ENCODE assay signal across 22 mouse cellular contexts in genomic region chr2:129233218-129233617, GRCm38 (mm10). TPM values are rescaled to one million over a fixed set of nuclear protein-coding genes. Genes with fewer than 3 reads are reported as not detected.
DNase-seq lines count a peak whose midpoint lies in the region; ATAC-seq and TF ChIP-seq lines count a peak whose summit lies in the region.
"Had no signal": no experiment of that assay in that cellular context is flagged by ENCODE, and none has a peak within 500 bp of the region (broad histone marks: within the 10 kb centered on the region; RNA-seq: fewer than 3 reads in every experiment).

No protein-coding gene starts in this region.

- no peak overlapping the region for H3K27ac ChIP-seq in lung, postnatal 0 days (ENCODE audit: low read length)
- H3K27ac ChIP-seq in liver, embryonic 13.5 days: peak overlapping the region; percentile 94
- no peak overlapping the region for H3K27ac ChIP-seq in cerebellum, adult 2 months (ENCODE audit: insufficient read depth, low read length)
- H3K27ac ChIP-seq: embryonic facial prominence, embryonic 13.5 days; midbrain, embryonic 15.5 days; neural tube, embryonic 15.5 days had no signal

- TF ChIP-seq POLR2A in cerebellum, adult 2 months (IDR thresholded peaks at IDR 0.05; ENCODE audit: borderline replicate concordance, insufficient read depth, low read length): no peak

- ATAC-seq in lung, postnatal 0 days: no peak
- no peak for ATAC-seq in liver, embryonic 13.5 days (ENCODE audit: low read depth)
- ATAC-seq: CD4-positive, CD25-positive, alpha-beta regulatory T cell, adult 4 months; hindbrain, embryonic 16.5 days; midbrain, embryonic 15.5 days had no signal

- H3K4me1 ChIP-seq in lung, postnatal 0 days (ENCODE audit: insufficient read depth, low read depth, low read length): no peaks in the 10 kb centered on the region
- H3K4me1 ChIP-seq in liver, embryonic 13.5 days (replicated peaks): peaks cover 80% of the 10 kb centered on the region
- H3K4me1 ChIP-seq in cerebellum, adult 2 months (ENCODE audit: control insufficient read depth, insufficient read depth, low read length): peaks cover 10% of the 10 kb centered on the region; the same call in 1 of the 2 replicates
- H3K4me1 ChIP-seq: embryonic facial prominence, embryonic 13.5 days; midbrain, embryonic 15.5 days; neural tube, embryonic 15.5 days had no signal

- H3K9me3 ChIP-seq in lung, postnatal 0 days (ENCODE audit: low read length): no peaks in the 10 kb centered on the region
- no peaks in the 10 kb centered on the region for H3K9me3 ChIP-seq in liver, embryonic 13.5 days (replicated peaks)
- H3K9me3 ChIP-seq: embryonic facial prominence, embryonic 13.5 days; limb, embryonic 15.5 days; midbrain, embryonic 15.5 days; neural tube, embryonic 15.5 days had no signal

- no peak overlapping the region for H3K4me3 ChIP-seq in lung, postnatal 0 days (ENCODE audit: low read depth, low read length)
- peak overlapping the region; percentile 43 for H3K4me3 ChIP-seq in liver, embryonic 13.5 days (replicated peaks)
- no peak overlapping the region for H3K4me3 ChIP-seq in cerebellum, adult 2 months (replicated peaks; ENCODE audit: insufficient read depth, low read depth, low read length)
- H3K4me3 ChIP-seq: embryonic facial prominence, embryonic 13.5 days; layer of hippocampus, adult 2 months; limb, embryonic 15.5 days; midbrain, embryonic 15.5 days; myocyte; neural tube, embryonic 15.5 days had no signal

- H3K36me3 ChIP-seq in lung, postnatal 0 days (ENCODE audit: insufficient read depth, low read length): no peaks in the 10 kb centered on the region
- no peaks in the 10 kb centered on the region for H3K36me3 ChIP-seq in liver, embryonic 13.5 days
- H3K36me3 ChIP-seq: embryonic facial prominence, embryonic 13.5 days; limb, embryonic 15.5 days; midbrain, embryonic 15.5 days; neural tube, embryonic 15.5 days had no signal

- no peak overlapping the region for H3K9ac ChIP-seq in lung, postnatal 0 days (replicated peaks; ENCODE audit: low read depth)
- peak overlapping the region; percentile 75 for H3K9ac ChIP-seq in liver, embryonic 13.5 days
- H3K9ac ChIP-seq: embryonic facial prominence, embryonic 13.5 days; limb, embryonic 15.5 days; midbrain, embryonic 15.5 days; neural tube, embryonic 15.5 days had no signal

- no peaks in the 10 kb centered on the region for H3K27me3 ChIP-seq in lung, postnatal 0 days (replicated peaks; ENCODE audit: insufficient read depth, low read length)
- no peaks in the 10 kb centered on the region for H3K27me3 ChIP-seq in liver, embryonic 13.5 days
- no peaks in the 10 kb centered on the region for H3K27me3 ChIP-seq in cerebellum, adult 2 months (ENCODE audit: control insufficient read depth, insufficient read depth, low read length)
- H3K27me3 ChIP-seq: embryonic facial prominence, embryonic 13.5 days; limb, embryonic 15.5 days; midbrain, embryonic 15.5 days; neural tube, embryonic 15.5 days had no signal

- no peak overlapping the region for H3K4me2 ChIP-seq in lung, postnatal 0 days (replicated peaks; ENCODE audit: low read depth, low read length)
- H3K4me2 ChIP-seq in liver, embryonic 13.5 days: peak overlapping the region; percentile 60
- H3K4me2 ChIP-seq: embryonic facial prominence, embryonic 13.5 days; limb, embryonic 15.5 days; midbrain, embryonic 15.5 days; neural tube, embryonic 15.5 days had no signal

- peak; percentile 9; the same call in 1 of the 2 replicates for TF ChIP-seq CTCF in lung, postnatal 0 days (IDR thresholded peaks at IDR 0.05)
- no peak for TF ChIP-seq CTCF in cerebellum, adult 2 months (IDR thresholded peaks at IDR 0.05; ENCODE audit: borderline replicate concordance, insufficient read depth, low read depth, low read length)

- DNase-seq in heart, adult 11 months: peak; percentile 36
- DNase-seq in heart, postnatal 36 days: no peak
- no peak for DNase-seq in lung, postnatal 0 days (ENCODE audit: low spot score)
- no peak for DNase-seq in lung, postnatal 4 days
- DNase-seq in liver, embryonic 13.5 days: no peak
- DNase-seq in adipocyte (ENCODE audit: low spot score): no peak
- no peak for DNase-seq in cerebellum, adult 2 months
- DNase-seq in adrenal gland, adult 18-20 months (ENCODE audit: low spot score in 2 of 2): no peak
- DNase-seq: adrenal gland, adult 8-10 months; cerebellum, adult 9-11 months; gastrocnemius, postnatal 10 days; lung, postnatal 14 days; right cerebral cortex, postnatal 25 days; thymus, postnatal 4 days had no signal

- TF ChIP-seq EP300 in lung, postnatal 0 days (IDR thresholded peaks at IDR 0.05): no peak

- 74% methylated on average over 1 of the region's 1 CpGs for WGBS in lung, postnatal 0 days
- WGBS in liver, embryonic 13.5 days (ENCODE audit: insufficient replicate concordance): 34% methylated on average over 1 of the region's 1 CpGs
- 76% methylated on average over 1 of the region's 1 CpGs for WGBS in cerebellum, adult 2 months

- intact Hi-C loops in heart, postnatal 36 days (cut with DNase I): no loop called here

RNA-seq across cellular contexts. Expression of gene Slc20a1, which starts 34.7 kb away (rescaled TPM):
- total RNA-seq in heart, postnatal 36 days (2021): 10 to 100 TPM in 1 of 2 experiments, 1 to 10 TPM in 1; 9.3 to 13.6 TPM
- 10.0 and 10.5 TPM in 2 replicates for polyA plus RNA-seq in lung, postnatal 0 days (2015; fragmentation: Nextera tagmentation; extraction: Ambion mirVana)
- 48.6 and 55.8 TPM in 2 replicates for polyA plus RNA-seq in liver, embryonic 13.5 days (2015; fragmentation: Nextera tagmentation; extraction: Ambion mirVana)
- 157 and 159 TPM in 2 replicates for polyA plus RNA-seq in cerebellum, adult 2 months (2012; rRNA removed)
- 10 to 100 TPM; 14.1 to 19.4 TPM for total RNA-seq in adrenal gland, adult 18-20 months (2021)
